Mouse (Mus musculus) heart, embryonic 12.5 days (tissue): ENCODE measurements at regions not wholly inside any gene's neighbourhood (a gene's known extent, or its start where the extent isn't known, plus 50 kb on each side); places are given as distances from the start of the nearest gene placed in this dataset.
"Not testable (repeated sequence)": the region's sequence is repeated elsewhere in the genome, so short reads cannot be mapped to it uniquely, and the experiment has no call there.

ENCODE experiments used
- ATAC-seq: fragments of 200-750 bp; cut with Nextera tagmentation; 2 replicates; pipeline ENCODE4 v1.8.0; 2017; ENCODE audit warnings: moderate TSS enrichment, moderate library complexity; ENCODE audit not compliant: insufficient number of reproducible peaks, low FRiP score
- H3K27ac ChIP-seq: fragments of 300-500 bp; sonication (generic); 2 replicates; pipeline ENCODE4 v1.5.1; 2016; ENCODE audit warnings: mild to moderate bottlenecking, moderate library complexity; ENCODE audit not compliant: poor library complexity, severe bottlenecking
- H3K27me3 ChIP-seq: fragments of 300-500 bp; sonication (generic); replicated peaks from 2 replicates; pipeline ENCODE4 v1.6.1; 2016; ENCODE audit warnings: mild to moderate bottlenecking, moderate library complexity
- H3K36me3 ChIP-seq: fragments of 300-500 bp; sonication (generic); 2 replicates; pipeline ENCODE4 v1.6.1; 2016; ENCODE audit warnings: mild to moderate bottlenecking, moderate library complexity
- H3K4me1 ChIP-seq: fragments of 300-500 bp; sonication (generic); replicated peaks from 2 replicates; pipeline ENCODE4 v1.6.1; 2016; ENCODE audit warnings: mild to moderate bottlenecking
- H3K4me2 ChIP-seq: fragments of 300-500 bp; sonication (generic); 2 replicates; pipeline ENCODE4 v1.6.1; 2016; ENCODE audit warnings: mild to moderate bottlenecking, moderate library complexity
- H3K4me3 ChIP-seq: fragments of 300-500 bp; sonication (generic); 2 replicates; pipeline ENCODE4 v1.5.1; 2016; ENCODE audit warnings: mild to moderate bottlenecking
- H3K9ac ChIP-seq: fragments of 300-500 bp; sonication (generic); 2 replicates; pipeline ENCODE4 v1.6.1; 2016; ENCODE audit warnings: mild to moderate bottlenecking, moderate library complexity
- H3K9me3 ChIP-seq: fragments of 300-500 bp; sonication (generic); replicated peaks from 2 replicates; pipeline ENCODE4 v1.6.1; 2016; ENCODE audit warnings: mild to moderate bottlenecking, moderate library complexity
- WGBS: fragments of 180-500 bp; shearing (Covaris S2); methylation state at CpG from one replicate; pipeline ENCODE4 v1.1.7; 2016; 5-methylcytosine and 5-hydroxymethylcytosine counted together

DNA sequence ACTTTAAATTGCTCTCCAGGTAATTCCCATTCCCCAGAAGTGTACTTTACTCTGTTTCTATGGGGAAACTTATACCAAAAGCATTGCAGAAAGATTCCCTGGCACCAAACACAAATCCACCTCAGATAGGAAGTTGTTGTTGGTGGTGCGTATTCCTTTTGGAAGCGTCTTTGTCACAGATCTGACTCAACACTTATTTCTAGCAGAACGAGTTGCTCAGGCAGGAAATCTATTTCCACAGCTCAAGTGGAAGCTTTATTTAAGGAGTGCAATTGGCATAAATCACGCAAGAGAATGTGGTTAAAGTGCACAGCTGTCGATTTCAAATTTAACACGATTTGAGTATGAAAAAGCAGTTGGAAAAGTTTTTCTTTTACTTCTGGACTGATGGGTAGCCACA, 436.9 kb upstream of the Ghitm start:
- WGBS, result 70% methylated on average over 6 of the region's 6 CpGs
- no peak overlapping the region for H3K4me3 ChIP-seq
- no peak overlapping the region for H3K4me2 ChIP-seq
- H3K27ac ChIP-seq, result no peak overlapping the region
- no peak for ATAC-seq
- no peaks in the 10 kb centered on the region for H3K4me1 ChIP-seq
- H3K9ac ChIP-seq, result no peak overlapping the region
- H3K36me3 ChIP-seq, result no peaks in the 10 kb centered on the region
- H3K27me3 ChIP-seq, result no peaks in the 10 kb centered on the region
- H3K9me3 ChIP-seq, result peaks cover 3% of the 10 kb centered on the region; the same call in 1 of the 2 replicates

GRCm38 (mm10) chr14:37558258-37558657, 423.2 kb upstream of the Ghitm start:
- Histone ChIP-seq H3K36me3 (no peaks in the 10 kb centered on the region), H3K4me3 (no peak overlapping the region), H3K9me3 (no peaks in the 10 kb centered on the region), H3K4me2 (no peak overlapping the region), H3K27me3 (no peaks in the 10 kb centered on the region), H3K4me1 (no peaks in the 10 kb centered on the region), H3K27ac (no peak overlapping the region), H3K9ac (no peak overlapping the region)
- ATAC-seq, result no peak
- WGBS, result 71% methylated on average over 5 of the region's 5 CpGs

- ATAC-seq, result no peak
- no peaks in the 10 kb centered on the region for H3K4me1 ChIP-seq
- H3K4me2 ChIP-seq, result no peak overlapping the region
- H3K27me3 ChIP-seq, result no peaks in the 10 kb centered on the region
- H3K9ac ChIP-seq, result no peak overlapping the region
- no peak overlapping the region for H3K4me3 ChIP-seq
- H3K27ac ChIP-seq, result no peak overlapping the region
- H3K36me3 ChIP-seq, result no peaks in the 10 kb centered on the region
- no peaks in the 10 kb centered on the region for H3K9me3 ChIP-seq
Observed at GRCm38 (mm10) chr14:37523616-37524015, 388.5 kb upstream of the Ghitm start.

DNA sequence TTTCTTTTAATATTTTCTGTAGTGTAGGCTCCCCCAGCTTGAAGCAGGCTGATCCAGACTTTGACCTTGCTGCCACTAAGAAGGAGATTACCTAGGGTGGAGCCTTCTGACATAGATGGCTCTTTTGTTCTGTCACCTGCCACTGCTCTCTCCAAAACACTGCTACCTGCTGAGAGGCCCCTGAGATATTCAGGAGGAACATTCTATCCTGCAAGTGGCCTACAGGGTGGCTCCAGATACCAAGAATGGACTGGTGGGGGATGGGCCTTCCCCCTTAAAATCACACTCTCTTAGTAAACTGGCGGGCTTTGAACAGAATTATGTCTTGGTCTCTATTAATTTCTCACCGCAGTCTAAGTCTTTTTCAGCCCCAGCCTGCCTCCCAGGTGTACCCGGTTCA, 385.6 kb upstream of the Ghitm start:
- not testable (repeated sequence) for H3K9ac ChIP-seq, H3K27ac ChIP-seq, H3K9me3 ChIP-seq, ATAC-seq, H3K4me1 ChIP-seq, H3K36me3 ChIP-seq, H3K27me3 ChIP-seq, H3K4me2 ChIP-seq, H3K4me3 ChIP-seq
- WGBS, result 77% methylated on average over 3 of the region's 3 CpGs

DNA sequence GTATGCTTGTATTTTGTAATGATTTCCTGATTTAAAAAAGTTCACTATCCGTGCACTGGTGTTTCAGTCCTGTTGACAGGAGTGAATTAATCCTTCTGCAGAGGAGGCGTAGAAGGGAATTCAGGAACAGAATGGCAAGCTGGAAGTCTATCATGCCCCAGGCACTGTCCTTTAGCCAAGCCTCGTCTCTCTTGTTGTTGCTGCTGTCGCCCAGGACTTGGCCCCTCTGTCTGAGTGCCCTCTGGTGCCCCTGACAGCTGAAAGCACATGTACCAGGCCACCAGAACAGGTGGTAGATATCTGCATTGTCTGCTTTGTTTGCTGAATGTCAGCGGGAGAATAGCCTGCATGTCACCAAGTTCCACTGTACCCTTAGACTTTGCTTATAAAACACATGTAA, 370.2 kb upstream of the Ghitm start:
- H3K4me1 ChIP-seq, result no peaks in the 10 kb centered on the region
- WGBS, result 67% methylated on average over 5 of the region's 5 CpGs
- H3K9me3 ChIP-seq, result no peaks in the 10 kb centered on the region
- H3K4me3 ChIP-seq, result no peak overlapping the region
- ATAC-seq, result no peak
- H3K27ac ChIP-seq, result no peak overlapping the region
- no peak overlapping the region for H3K4me2 ChIP-seq
- H3K27me3 ChIP-seq, result no peaks in the 10 kb centered on the region
- H3K9ac ChIP-seq, result no peak overlapping the region
- no peaks in the 10 kb centered on the region for H3K36me3 ChIP-seq

DNA sequence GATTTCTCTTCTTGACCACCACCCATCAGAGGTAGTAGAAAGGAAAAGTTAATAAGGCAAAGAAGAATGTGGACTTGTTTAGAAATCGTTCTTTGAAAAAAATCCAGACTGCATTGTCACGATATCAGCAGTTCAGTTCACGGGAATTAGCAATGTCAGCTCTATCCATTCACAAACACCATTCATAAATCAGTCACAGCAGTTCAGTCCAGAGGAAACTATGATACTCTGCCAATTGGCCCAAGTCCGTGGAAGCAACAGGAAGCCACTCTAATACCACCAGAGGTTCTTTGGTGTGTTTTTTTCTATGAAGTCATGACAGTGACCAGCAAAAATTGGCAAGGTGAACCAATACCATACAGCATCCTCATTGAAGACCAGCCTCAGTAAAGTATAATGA, 355.6 kb upstream of the Ghitm start:
- Histone ChIP-seq H3K4me2 (no peak overlapping the region), H3K27ac (no peak overlapping the region), H3K4me1 (no peaks in the 10 kb centered on the region), H3K9me3 (0 out of 2 replicates have a peak, but pooled peaks cover 3% of the 10 kb centered on the region), H3K27me3 (no peaks in the 10 kb centered on the region), H3K9ac (no peak overlapping the region), H3K4me3 (no peak overlapping the region), H3K36me3 (no peaks in the 10 kb centered on the region)
- 68% methylated on average over 4 of the region's 4 CpGs for WGBS
- ATAC-seq, result no peak

DNA sequence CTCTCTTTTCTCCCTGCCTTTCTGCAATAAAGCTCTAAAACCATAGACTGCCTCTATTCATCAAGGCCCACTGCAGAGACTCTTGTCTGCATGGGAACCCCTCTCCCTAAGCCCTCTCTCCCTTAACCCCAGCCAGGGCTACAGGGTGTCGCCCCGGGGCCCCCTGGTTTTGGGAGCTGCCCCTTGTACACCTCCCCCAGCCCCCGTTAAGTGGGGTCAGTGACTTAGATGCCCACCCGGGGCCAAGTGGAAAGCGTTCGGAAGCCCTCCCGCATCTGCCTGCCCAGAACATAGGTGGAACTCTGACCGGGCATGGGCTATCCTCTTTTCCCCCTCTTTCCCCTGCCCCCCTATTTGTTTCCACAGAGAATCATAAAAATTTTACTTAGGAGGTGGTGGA, 350.2 kb upstream of the Ghitm start:
- Histone ChIP-seq H3K4me2 (no peak overlapping the region), H3K9ac (no peak overlapping the region), H3K4me3 (no peak overlapping the region), H3K4me1 (no peaks in the 10 kb centered on the region), H3K27ac (no peak overlapping the region), H3K36me3 (no peaks in the 10 kb centered on the region), H3K9me3 (no peaks in the 10 kb centered on the region; the same call in 1 of the 2 replicates), H3K27me3 (no peaks in the 10 kb centered on the region)
- WGBS, result 80% methylated on average over 8 of the region's 8 CpGs
- no peak for ATAC-seq

- Histone ChIP-seq H3K9me3 (no peaks in the 10 kb centered on the region), H3K27me3 (no peaks in the 10 kb centered on the region), H3K4me3 (no peak overlapping the region), H3K9ac (no peak overlapping the region), H3K4me2 (no peak overlapping the region), H3K4me1 (no peaks in the 10 kb centered on the region), H3K36me3 (no peaks in the 10 kb centered on the region), H3K27ac (no peak overlapping the region)
- ATAC-seq, result no peak
Observed at GRCm38 (mm10) chr14:37477599-37477998, 342.5 kb upstream of the Ghitm start.

DNA sequence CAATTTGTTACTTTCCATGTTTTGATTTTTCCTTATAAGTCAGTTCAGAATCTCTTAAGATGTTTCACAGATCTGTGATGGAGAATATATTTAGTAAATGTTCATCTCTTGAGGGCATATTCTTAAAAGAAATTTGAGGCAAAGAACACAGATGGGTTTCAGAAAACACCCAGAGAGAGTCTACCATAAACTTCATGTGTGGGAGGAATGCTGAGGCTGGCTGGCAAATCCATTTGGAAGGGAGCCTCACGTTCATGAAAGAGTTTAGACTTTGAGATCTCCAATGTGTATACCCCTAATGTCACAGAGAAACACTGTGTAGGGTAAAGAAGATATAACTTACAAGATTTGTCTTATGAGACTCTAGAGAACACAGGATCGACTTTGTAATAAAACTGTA, 333.6 kb upstream of the Ghitm start:
- Histone ChIP-seq H3K4me1 (no peaks in the 10 kb centered on the region), H3K27me3 (no peaks in the 10 kb centered on the region), H3K9ac (no peak overlapping the region), H3K9me3 (no peaks in the 10 kb centered on the region), H3K4me2 (no peak overlapping the region), H3K36me3 (no peaks in the 10 kb centered on the region), H3K4me3 (no peak overlapping the region), H3K27ac (no peak overlapping the region)
- ATAC-seq, result no peak
- whole genome bisulfite sequencing, result 58% methylated on average over 2 of the region's 2 CpGs

DNA sequence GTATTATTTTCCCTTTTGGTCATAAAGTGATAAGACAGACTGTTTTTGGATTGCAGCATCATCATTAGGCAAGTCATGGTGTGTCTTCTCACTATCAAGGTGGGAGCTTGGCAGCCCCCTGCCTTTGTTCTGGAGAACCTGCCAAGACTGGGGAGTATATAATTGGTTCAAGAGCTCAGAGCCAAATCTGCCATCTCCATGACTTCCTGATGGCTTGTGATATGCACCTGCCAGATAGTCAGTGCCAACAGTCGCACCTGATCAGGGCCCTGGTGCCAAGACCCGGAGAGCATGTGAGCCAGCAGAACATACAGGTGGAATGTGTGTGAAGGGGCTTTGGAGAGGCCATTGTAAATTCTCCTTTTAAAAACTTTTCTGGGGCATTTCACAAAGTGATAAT, 305.8 kb upstream of the Ghitm start:
- Histone ChIP-seq H3K36me3 (no peaks in the 10 kb centered on the region), H3K27ac (no peak overlapping the region), H3K4me2 (no peak overlapping the region), H3K27me3 (no peaks in the 10 kb centered on the region), H3K9me3 (no peaks in the 10 kb centered on the region), H3K9ac (no peak overlapping the region), H3K4me1 (no peaks in the 10 kb centered on the region), H3K4me3 (no peak overlapping the region)
- no peak for ATAC-seq
- 75% methylated on average over 2 of the region's 2 CpGs for WGBS

DNA sequence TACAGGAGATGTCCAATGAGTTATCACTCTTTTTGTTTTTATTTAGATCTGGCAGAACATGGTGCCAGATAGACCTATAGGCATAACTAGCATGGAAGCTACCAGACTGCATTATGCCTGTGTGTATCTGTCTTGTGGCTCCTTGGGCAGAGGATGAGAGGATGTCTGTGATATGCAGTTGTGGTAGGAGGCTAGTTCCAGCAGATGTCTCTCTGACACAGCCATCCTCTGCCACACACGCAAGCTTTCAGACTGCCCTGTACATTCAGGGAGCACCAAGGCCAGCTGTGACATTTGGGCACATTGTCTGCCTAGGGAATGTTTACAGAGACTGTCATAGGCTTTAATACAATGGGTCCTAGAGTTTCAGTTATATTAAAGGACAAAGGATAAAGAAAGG, 295.6 kb upstream of the Ghitm start:
- no peaks in the 10 kb centered on the region for H3K36me3 ChIP-seq
- no peaks in the 10 kb centered on the region for H3K9me3 ChIP-seq
- no peaks in the 10 kb centered on the region for H3K4me1 ChIP-seq
- no peak overlapping the region for H3K4me2 ChIP-seq
- H3K9ac ChIP-seq, result no peak overlapping the region
- H3K27me3 ChIP-seq, result no peaks in the 10 kb centered on the region
- H3K27ac ChIP-seq, result no peak overlapping the region
- no peak overlapping the region for H3K4me3 ChIP-seq
- WGBS, result 73% methylated on average over 1 of the region's 1 CpGs
- ATAC-seq, result no peak

DNA sequence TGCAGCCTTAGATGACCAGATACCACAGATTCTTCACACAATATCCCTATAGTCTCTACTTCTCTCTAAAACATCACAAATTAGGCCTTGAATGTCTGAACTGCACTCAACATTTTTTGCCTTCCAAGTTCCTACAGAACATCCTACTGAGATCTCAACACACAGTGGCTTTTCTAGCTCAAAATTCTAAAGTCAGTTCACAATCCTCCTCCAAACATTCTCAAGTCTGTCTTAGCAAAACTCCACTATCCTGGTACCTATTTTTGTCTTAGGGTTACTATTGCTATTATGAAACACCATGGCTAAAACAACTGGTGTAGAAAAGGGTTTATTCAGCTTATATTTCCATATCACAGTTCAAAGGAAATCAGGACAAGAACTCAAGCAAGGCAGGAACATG, 290.4 kb upstream of the Ghitm start:
- no peak for ATAC-seq

More for the DNA sequence above, 290.4 kb upstream of the Ghitm start:
- Histone ChIP-seq H3K4me3 (no peak overlapping the region), H3K4me1 (no peaks in the 10 kb centered on the region), H3K27me3 (no peaks in the 10 kb centered on the region), H3K36me3 (no peaks in the 10 kb centered on the region), H3K9me3 (no peaks in the 10 kb centered on the region), H3K27ac (no peak overlapping the region), H3K4me2 (no peak overlapping the region), H3K9ac (no peak overlapping the region)
